Mouse (Mus musculus): ENCODE results near the gene Bcor.

- TF ChIP-seq CTCF (IDR thresholded peaks at IDR 0.05; ENCODE audit: low read depth, low read length), result no peak
- no peak for TF ChIP-seq GATA1 (IDR thresholded peaks at IDR 0.05; ENCODE audit: borderline replicate concordance, low read length)
- TF ChIP-seq TAL1 (conservative IDR thresholded peaks at IDR 0.05; ENCODE audit: low read depth, low read length), result no peak
- no peak for TF ChIP-seq POLR2AphosphoS5 (IDR thresholded peaks at IDR 0.05; ENCODE audit: insufficient replicate concordance, low read depth, low read length)
Measured at GRCm38 (mm10) chrX:12057210-12057609, 102.9 kb downstream of the Bcor start.

All from G1E (cell line).